Mouse (Mus musculus) heart, postnatal 0 days (tissue): ENCODE data around the gene Ccdc146. TPM values are rescaled to one million over a fixed set of nuclear protein-coding genes. Genes with fewer than 3 reads are reported as not detected.

Experiments
- ATAC-seq: fragments of 200-750 bp; cut with Nextera tagmentation; 2 replicates; pipeline ENCODE4 v1.8.0; 2017; ENCODE audit warnings: low read depth, moderate number of reproducible peaks, moderate library complexity; ENCODE audit not compliant: insufficient read depth
- DNase-seq: peaks from one replicate; pipeline ENCODE4 v3.0.0-alpha.2; 2016; ENCODE audit warnings: low spot score
- H3K27ac ChIP-seq: fragments of 300-500 bp; sonication (generic); 2 replicates; pipeline ENCODE4 v1.5.1; 2014; ENCODE audit warnings: low read depth, mild to moderate bottlenecking
- H3K27me3 ChIP-seq: fragments of 300-500 bp; sonication (generic); 2 replicates; pipeline ENCODE4 v1.6.1; 2014; ENCODE audit warnings: low read length, mixed read lengths; ENCODE audit not compliant: control insufficient read depth, insufficient read depth
- H3K36me3 ChIP-seq: fragments of 300-500 bp; sonication (generic); replicated peaks from 2 replicates; pipeline ENCODE4 v1.6.1; 2014; ENCODE audit warnings: low read length, mixed read lengths; ENCODE audit not compliant: control insufficient read depth, insufficient read depth
- H3K4me1 ChIP-seq: fragments of 300-500 bp; sonication (generic); 2 replicates; pipeline ENCODE4 v1.6.1; 2014; ENCODE audit warnings: antibody characterized with exemption; ENCODE audit not compliant: control insufficient read depth, insufficient read depth
- H3K4me2 ChIP-seq: fragments of 300-500 bp; sonication (generic); 2 replicates; pipeline ENCODE4 v1.6.1; 2014; ENCODE audit warnings: low read depth, mild to moderate bottlenecking, low read length, moderate library complexity
- H3K4me3 ChIP-seq: fragments of 300-500 bp; sonication (generic); 2 replicates; pipeline ENCODE4 v1.5.1; 2014; ENCODE audit warnings: low read depth, low read length
- H3K9ac ChIP-seq: fragments of 300-500 bp; sonication (generic); replicated peaks from 2 replicates; pipeline ENCODE4 v1.6.1; 2014; ENCODE audit warnings: low read depth, low read length, mixed read lengths
- H3K9me3 ChIP-seq: fragments of 300-500 bp; sonication (generic); replicated peaks from 2 replicates; pipeline ENCODE4 v1.6.1; 2016; ENCODE audit warnings: low read length; ENCODE audit not compliant: control insufficient read depth
- CTCF ChIP-seq: IDR thresholded peaks from 2 replicates; pipeline ENCODE4 v1.5.1; 2016; ENCODE audit warnings: antibody characterized with exemption, control low read depth, low read depth
- EP300 ChIP-seq: IDR thresholded peaks from 2 replicates; pipeline ENCODE4 v1.6.1; 2016; ENCODE audit warnings: antibody characterized with exemption, low read depth
- WGBS: fragments of 180-500 bp; shearing (Covaris S2); extraction: QIAGEN DNeasy Blood & Tissue Kit; methylation state at CpG from one replicate; pipeline ENCODE4 v1.1.7; 2014; 5-methylcytosine and 5-hydroxymethylcytosine counted together
- polyA plus RNA-seq: library from polyadenylated mRNA; unstranded; fragments of >200 nt; fragmentation: Nextera tagmentation; extraction: Ambion mirVana; gene quantifications from 2 replicates; pipeline ENCODE4 v1.2.1, GENCODE M21; 2015
- total RNA-seq: library from RNA; depleted of rRNA; stranded (reverse); fragments of >200 nt; gene quantifications from 2 replicates; pipeline ENCODE4 v1.2.3, GENCODE M21; 2014; ENCODE audit warnings: low replicate concordance

Ccdc146 gene
- total and polyA plus RNA-seq, 2 experiments from 2014 or later: 0.08 to 4.1 TPM

- no peak for ATAC-seq
- H3K4me2 ChIP-seq: no peak overlapping the region
- no peaks in the 10 kb centered on the region for H3K27me3 ChIP-seq
- no peak for DNase-seq
- TF ChIP-seq CTCF: no peak
- H3K9ac ChIP-seq: no peak overlapping the region
- no peaks in the 10 kb centered on the region for H3K9me3 ChIP-seq
- H3K27ac ChIP-seq: no peak overlapping the region
- WGBS: 59% methylated on average over 4 of the region's 4 CpGs
- H3K4me1 ChIP-seq: peaks cover 13% of the 10 kb centered on the region
- H3K36me3 ChIP-seq: no peaks in the 10 kb centered on the region
- no peak overlapping the region for H3K4me3 ChIP-seq
Observed at GRCm38 (mm10) chr5:21386432-21386831, 38.0 kb downstream of the Ccdc146 start.

GRCm38 (mm10) chr5:21384976-21385375 is 39.5 kb downstream of the Ccdc146 start:
- H3K4me3 ChIP-seq: no peak overlapping the region
- no peak overlapping the region for H3K27ac ChIP-seq
- WGBS: 87% methylated on average over 9 of the region's 9 CpGs
- H3K36me3 ChIP-seq: no peaks in the 10 kb centered on the region
- no peak overlapping the region for H3K4me2 ChIP-seq
- H3K9ac ChIP-seq: no peak overlapping the region
- no peak for ATAC-seq
- DNase-seq: no peak
- no peaks in the 10 kb centered on the region for H3K27me3 ChIP-seq
- H3K9me3 ChIP-seq: no peaks in the 10 kb centered on the region
- peaks cover 10% of the 10 kb centered on the region for H3K4me1 ChIP-seq
- TF ChIP-seq CTCF (no peak), EP300 (no peak)

- ATAC-seq: no peak
- WGBS: 70% methylated on average over 13 of the region's 13 CpGs
- H3K4me2 ChIP-seq: no peak overlapping the region
- TF ChIP-seq CTCF: no peak
- TF ChIP-seq EP300: no peak
- no peak overlapping the region for H3K27ac ChIP-seq
- no peak overlapping the region for H3K9ac ChIP-seq
- no peak overlapping the region for H3K4me3 ChIP-seq
- H3K27me3 ChIP-seq: no peaks in the 10 kb centered on the region
- H3K9me3 ChIP-seq: no peaks in the 10 kb centered on the region
- H3K36me3 ChIP-seq: no peaks in the 10 kb centered on the region
- DNase-seq: no peak
- H3K4me1 ChIP-seq: peaks cover 11% of the 10 kb centered on the region
Observed at GRCm38 (mm10) chr5:21384252-21384960, 40.1 kb downstream of the Ccdc146 start.

GRCm38 (mm10) chr5:21383392-21384251 is 40.9 kb downstream of the Ccdc146 start:
- H3K36me3 ChIP-seq: no peaks in the 10 kb centered on the region
- peak overlapping the region; percentile 38; the same call in 1 of the 2 replicates for H3K27ac ChIP-seq
- no peaks in the 10 kb centered on the region for H3K27me3 ChIP-seq
- H3K4me2 ChIP-seq: no peak overlapping the region
- H3K4me1 ChIP-seq: peaks cover 16% of the 10 kb centered on the region
- TF ChIP-seq CTCF (no peak), EP300 (no peak)
- no peak overlapping the region for H3K4me3 ChIP-seq
- no peaks in the 10 kb centered on the region for H3K9me3 ChIP-seq
- no peak for DNase-seq
- 37% methylated on average over 14 of the region's 14 CpGs for WGBS
- no peak overlapping the region for H3K9ac ChIP-seq
- peak; percentile 13; the same call in 1 of the 2 replicates for ATAC-seq

- Histone ChIP-seq H3K36me3 (no peaks in the 10 kb centered on the region), H3K4me1 (peaks cover 16% of the 10 kb centered on the region), H3K4me3 (no peak overlapping the region), H3K27ac (no peak overlapping the region), H3K27me3 (no peaks in the 10 kb centered on the region), H3K9ac (no peak overlapping the region), H3K4me2 (no peak overlapping the region), H3K9me3 (no peaks in the 10 kb centered on the region)
- TF ChIP-seq EP300 (no peak), CTCF (no peak)
- DNase-seq (no peak), ATAC-seq (0 out of 2 replicates have a peak, but pooled peaks have one; percentile 28)
- 42% methylated on average over 6 of the region's 6 CpGs for WGBS
Observed at GRCm38 (mm10) chr5:21382678-21383077, 41.8 kb downstream of the Ccdc146 start.
